Mouse (Mus musculus) left cerebral cortex, postnatal 25 days (tissue): ENCODE measurements around the gene Tmem258. TPM values are rescaled to one million over a fixed set of nuclear protein-coding genes. Genes with fewer than 3 reads are reported as not detected.

Source experiments
- DNase-seq, 2 experiments: peaks; one replicate each; pipeline ENCODE4 v3.0.0; 2022; ENCODE audit warnings: low spot score in 2 of 2, mixed read lengths in 1 of 2
- intact Hi-C: fragments of 180-260 bp; cut with DNase I; formaldehyde crosslinking; loops from one replicate; pipeline ENCODE4 v1.15.1; 2025
- total RNA-seq, 2 experiments: library from RNA; stranded (reverse); gene quantifications; 2 replicates each; pipeline ENCODE4 v1.2.3; 2021

Gene Tmem258
- total RNA-seq, 2 experiments from 2014 or later: 70.0 to 76.0 TPM

- intact Hi-C loops: no loop called here
- no peak for DNase-seq
These were observed 10.1 kb downstream of the Tmem258 start for GRCm38 (mm10) chr19:10213796-10214471.

GRCm38 (mm10) chr19:10216101-10216500, 12.3 kb downstream of the Tmem258 start:
- DNase-seq: no peak
- intact Hi-C loops: no loop called here

- DNase-seq: peak; percentile 45 to 46
- intact Hi-C loops: no loop called here
These were observed 15.3 kb downstream of the Tmem258 start for GRCm38 (mm10) chr19:10219108-10219507.

GRCm38 (mm10) chr19:10219593-10219992, 15.8 kb downstream of the Tmem258 start:
- intact Hi-C loops: no loop called here
- no peak for DNase-seq

GRCm38 (mm10) chr19:10221585-10221984, 17.8 kb downstream of the Tmem258 start:
- no peak for DNase-seq
- intact Hi-C loops: no loop called here

- DNase-seq: no peak
- intact Hi-C loops: no loop called here
These were observed 18.8 kb downstream of the Tmem258 start for GRCm38 (mm10) chr19:10222656-10223055.

GRCm38 (mm10) chr19:10223561-10223960, 19.7 kb downstream of the Tmem258 start:
- DNase-seq: no peak
- intact Hi-C loops: no loop called here

GRCm38 (mm10) chr19:10224637-10225453, 21.0 kb downstream of the Tmem258 start:
- intact Hi-C loops: no loop called here

GRCm38 (mm10) chr19:10225767-10226166, 22.0 kb downstream of the Tmem258 start:
- intact Hi-C loops: no loop called here
- no peak for DNase-seq

More at GRCm38 (mm10) chr19:10224637-10225453, 21.0 kb downstream of the Tmem258 start:
- no peak for DNase-seq

GRCm38 (mm10) chr19:10231016-10231415, 27.2 kb downstream of the Tmem258 start:
- intact Hi-C loops: no loop called here
- DNase-seq: no peak

GRCm38 (mm10) chr19:10231871-10232270, 28.1 kb downstream of the Tmem258 start:
- no peak for DNase-seq
- intact Hi-C loops: no loop called here

- intact Hi-C loops: no loop called here
- DNase-seq: peak in 1 of 2 experiments; percentile 25
These were observed 28.7 kb downstream of the Tmem258 start for GRCm38 (mm10) chr19:10232327-10233017.

- intact Hi-C loops: no loop called here
- DNase-seq: no peak
These were observed 32.2 kb downstream of the Tmem258 start for GRCm38 (mm10) chr19:10235784-10236565.

GRCm38 (mm10) chr19:10238477-10238876, 34.7 kb downstream of the Tmem258 start:
- intact Hi-C loops: no loop called here
- no peak for DNase-seq

- intact Hi-C loops: no loop called here
- DNase-seq: no peak
These were observed 35.6 kb downstream of the Tmem258 start for GRCm38 (mm10) chr19:10239419-10239818.

- DNase-seq: no peak
- intact Hi-C loops: no loop called here
These were observed 36.3 kb downstream of the Tmem258 start for GRCm38 (mm10) chr19:10239975-10240653.

- peak; percentile 38 to 61 for DNase-seq
- intact Hi-C loops: no loop called here
These were observed 37.0 kb downstream of the Tmem258 start, which contains the start of gene Myrf for GRCm38 (mm10) chr19:10240654-10241305. TSS of gene Myrf (minus strand) at chr19:10240748.

- peak in 1 of 2 experiments; percentile 31 for DNase-seq
- intact Hi-C loops: no loop called here
These were observed 39.1 kb downstream of the Tmem258 start for GRCm38 (mm10) chr19:10242916-10243315.
